Mouse (Mus musculus): Measurements from ENCODE around the gene Fam90a1a. TPM values are rescaled to one million over a fixed set of nuclear protein-coding genes. Genes with fewer than 3 reads are reported as not detected.

Gene Fam90a1a
- polyA plus RNA-seq, 1 experiment from 2014 or later = not detected

DNA sequence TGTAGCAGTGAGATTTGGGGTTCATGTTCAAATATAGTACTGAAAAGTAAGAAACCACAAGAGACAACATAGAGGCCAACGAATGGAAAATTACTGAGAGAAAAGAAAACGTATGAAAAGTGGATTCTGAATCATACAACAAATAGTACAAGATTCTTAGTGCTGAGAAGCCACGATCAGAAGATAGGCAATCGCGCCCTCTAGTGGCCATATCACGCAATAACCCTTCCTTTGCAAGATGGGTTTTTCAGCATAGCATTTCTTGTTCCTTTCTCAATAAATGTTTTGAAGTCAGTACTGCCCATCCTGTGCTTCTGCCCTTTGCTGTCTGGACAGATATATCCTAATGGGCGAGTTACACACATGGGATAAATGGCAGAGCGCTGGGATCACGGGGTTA is 3.2 kb upstream of the Fam90a1a start:
- Histone ChIP-seq H3K36me3 (ENCODE audit: control insufficient read depth, insufficient read depth, low read length) (no peaks in the 10 kb centered on the region), H3K9me3 (ENCODE audit: control insufficient read depth, low read length) (no peaks in the 10 kb centered on the region), H3K4me2 (ENCODE audit: low read depth) (no peak overlapping the region), H3K27ac (ENCODE audit: low read depth, low read length) (no peak overlapping the region), H3K27me3 (ENCODE audit: control insufficient read depth, insufficient read depth, low read length) (no peaks in the 10 kb centered on the region), H3K4me3 (ENCODE audit: low read depth, low read length) (no peak overlapping the region), H3K4me1 (ENCODE audit: control insufficient read depth, insufficient read depth, low read length) (no peaks in the 10 kb centered on the region), H3K9ac (ENCODE audit: low read length) (no peak overlapping the region)
- WGBS = 9% methylated on average over 9 of the region's 9 CpGs
- DNase-seq (ENCODE audit: low spot score) (peak; percentile 58), ATAC-seq (ENCODE audit: insufficient read depth, low FRiP score, low TSS enrichment) (no peak)

- Histone ChIP-seq H3K4me3 (ENCODE audit: low read depth, low read length) (no peak overlapping the region), H3K4me2 (ENCODE audit: low read depth) (no peak overlapping the region), H3K9ac (ENCODE audit: low read length) (no peak overlapping the region), H3K27ac (ENCODE audit: low read depth, low read length) (no peak overlapping the region), H3K27me3 (ENCODE audit: control insufficient read depth, insufficient read depth, low read length) (no peaks in the 10 kb centered on the region), H3K9me3 (ENCODE audit: control insufficient read depth, low read length) (no peaks in the 10 kb centered on the region), H3K4me1 (ENCODE audit: control insufficient read depth, insufficient read depth, low read length) (no peaks in the 10 kb centered on the region), H3K36me3 (ENCODE audit: control insufficient read depth, insufficient read depth, low read length) (no peaks in the 10 kb centered on the region)
- no peak for DNase-seq (ENCODE audit: low spot score)
- ATAC-seq (ENCODE audit: insufficient read depth, low FRiP score, low TSS enrichment) = no peak
- 73% methylated on average over 3 of the region's 3 CpGs for WGBS
These were observed 2.2 kb upstream of the Fam90a1a start for GRCm38 (mm10) chr8:21956336-21956735.

- no peak for ATAC-seq (ENCODE audit: insufficient read depth, low FRiP score, low TSS enrichment)
- Histone ChIP-seq H3K36me3 (ENCODE audit: control insufficient read depth, insufficient read depth, low read length) (no peaks in the 10 kb centered on the region), H3K4me1 (ENCODE audit: control insufficient read depth, insufficient read depth, low read length) (no peaks in the 10 kb centered on the region), H3K27ac (ENCODE audit: low read depth, low read length) (no peak overlapping the region), H3K4me2 (ENCODE audit: low read depth) (no peak overlapping the region), H3K9me3 (ENCODE audit: control insufficient read depth, low read length) (no peaks in the 10 kb centered on the region), H3K9ac (ENCODE audit: low read length) (no peak overlapping the region), H3K27me3 (ENCODE audit: control insufficient read depth, insufficient read depth, low read length) (no peaks in the 10 kb centered on the region), H3K4me3 (ENCODE audit: low read depth, low read length) (no peak overlapping the region)
- DNase-seq (ENCODE audit: low spot score) = no peak
- WGBS = 81% methylated on average over 1 of the region's 1 CpGs
These were observed 8.1 kb downstream of the Fam90a1a start for GRCm38 (mm10) chr8:21966646-21967045.

GRCm38 (mm10) chr8:21969475-21969874 is 11.0 kb downstream of the Fam90a1a start, which contains the start of gene Ccdc70:
Ccdc70 (plus strand) TSS chr8:21969775.
- WGBS = 86% methylated on average over 3 of the region's 3 CpGs

GRCm38 (mm10) chr8:21978193-21978592 is 19.7 kb downstream of the Fam90a1a start:
- H3K4me2 ChIP-seq (ENCODE audit: low read depth) = no peak overlapping the region
- no peak overlapping the region for H3K4me3 ChIP-seq (ENCODE audit: low read depth, low read length)
- DNase-seq (ENCODE audit: low spot score) = no peak
- H3K27me3 ChIP-seq (ENCODE audit: control insufficient read depth, insufficient read depth, low read length) = no peaks in the 10 kb centered on the region
- H3K9me3 ChIP-seq (ENCODE audit: control insufficient read depth, low read length) = no peaks in the 10 kb centered on the region
- H3K4me1 ChIP-seq (ENCODE audit: control insufficient read depth, insufficient read depth, low read length) = no peaks in the 10 kb centered on the region
- ATAC-seq (ENCODE audit: insufficient read depth, low FRiP score, low TSS enrichment) = no peak
- no peaks in the 10 kb centered on the region for H3K36me3 ChIP-seq (ENCODE audit: control insufficient read depth, insufficient read depth, low read length)
- no peak overlapping the region for H3K9ac ChIP-seq (ENCODE audit: low read length)
- H3K27ac ChIP-seq (ENCODE audit: low read depth, low read length) = no peak overlapping the region
- WGBS = 70% methylated on average over 4 of the region's 4 CpGs

More at GRCm38 (mm10) chr8:21969475-21969874, 11.0 kb downstream of the Fam90a1a start, which contains the start of gene Ccdc70:
- ATAC-seq (ENCODE audit: insufficient read depth, low FRiP score, low TSS enrichment) (no peak), DNase-seq (ENCODE audit: low spot score) (no peak)
- no peaks in the 10 kb centered on the region for H3K9me3 ChIP-seq (ENCODE audit: control insufficient read depth, low read length)
- no peak within 1 kb of the TSS for H3K4me2 ChIP-seq (ENCODE audit: low read depth)
- H3K9ac ChIP-seq (ENCODE audit: low read length) = no peak within 1 kb of the TSS
- H3K4me3 ChIP-seq (ENCODE audit: low read depth, low read length) = no peak within 1 kb of the TSS
- no peaks in the 10 kb centered on the region for H3K27me3 ChIP-seq (ENCODE audit: control insufficient read depth, insufficient read depth, low read length)
- H3K4me1 ChIP-seq (ENCODE audit: control insufficient read depth, insufficient read depth, low read length) = no peaks in the 10 kb centered on the region
- no peak within 1 kb of the TSS for H3K27ac ChIP-seq (ENCODE audit: low read depth, low read length)
- H3K36me3 ChIP-seq (ENCODE audit: control insufficient read depth, insufficient read depth, low read length) = no peaks in the 10 kb centered on the region

DNA sequence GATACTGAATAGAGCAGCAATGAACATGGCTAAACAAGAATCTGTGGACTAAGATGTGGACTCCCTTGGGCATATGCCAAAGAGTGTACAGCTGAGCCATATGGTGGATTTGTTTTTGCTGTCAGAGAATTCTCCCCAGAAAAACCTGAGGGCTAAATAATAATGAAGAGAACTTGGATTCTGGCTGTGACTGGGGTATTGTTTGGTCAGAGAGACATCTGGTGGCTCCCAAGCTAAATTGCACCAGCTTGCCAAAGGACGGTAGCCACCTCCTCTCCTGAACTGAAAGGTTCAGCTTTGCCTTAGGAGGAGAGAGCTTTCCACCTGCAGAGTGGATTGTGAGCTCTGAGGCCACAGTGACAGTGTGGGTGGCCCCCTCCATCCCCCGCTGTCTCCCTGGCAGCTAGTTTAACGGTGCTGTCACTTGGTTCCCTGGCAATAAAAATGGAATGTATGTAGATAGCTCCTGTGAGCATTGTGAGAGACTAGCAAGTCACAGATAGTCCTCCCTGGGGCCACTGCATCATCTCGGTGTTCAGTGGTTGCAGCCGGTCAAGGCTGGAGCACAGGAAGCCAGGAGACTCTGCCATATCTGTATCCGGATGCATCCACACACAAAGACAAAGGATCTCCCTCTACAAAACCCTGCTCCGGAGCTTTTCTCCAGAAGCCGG is 23.3 kb downstream of the Fam90a1a start:
- 63% methylated on average over 8 of the region's 8 CpGs for WGBS
- Histone ChIP-seq H3K27me3 (ENCODE audit: control insufficient read depth, insufficient read depth, low read length) (no peaks in the 10 kb centered on the region), H3K4me3 (ENCODE audit: low read depth, low read length) (no peak overlapping the region), H3K9ac (ENCODE audit: low read length) (no peak overlapping the region), H3K9me3 (ENCODE audit: control insufficient read depth, low read length) (no peaks in the 10 kb centered on the region), H3K36me3 (ENCODE audit: control insufficient read depth, insufficient read depth, low read length) (no peaks in the 10 kb centered on the region), H3K27ac (ENCODE audit: low read depth, low read length) (no peak overlapping the region), H3K4me2 (ENCODE audit: low read depth) (no peak overlapping the region), H3K4me1 (ENCODE audit: control insufficient read depth, insufficient read depth, low read length) (no peaks in the 10 kb centered on the region)
- ATAC-seq (ENCODE audit: insufficient read depth, low FRiP score, low TSS enrichment) = no peak
- DNase-seq (ENCODE audit: low spot score) = no peak

DNA sequence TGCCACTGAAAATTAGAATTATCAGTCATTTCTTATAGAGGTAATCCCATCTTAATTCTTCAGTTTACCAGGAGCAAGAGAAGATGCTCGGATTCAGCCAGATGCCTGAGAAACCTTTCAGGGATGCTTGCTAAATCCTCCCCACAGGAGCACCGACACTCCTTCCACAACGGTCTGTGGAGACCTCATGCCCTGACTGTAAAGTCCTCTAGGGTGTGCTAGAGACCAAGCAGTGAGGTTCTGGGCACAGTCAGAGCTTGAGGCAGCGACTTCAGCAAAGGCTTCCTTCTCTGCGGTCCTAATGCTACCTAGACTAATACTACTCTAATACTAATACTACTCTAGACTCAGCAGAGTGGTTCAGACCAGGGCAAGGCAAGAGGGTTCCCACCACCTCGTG is 33.7 kb downstream of the Fam90a1a start:
- peak; percentile 31 for DNase-seq (ENCODE audit: low spot score)
- Histone ChIP-seq H3K27me3 (ENCODE audit: control insufficient read depth, insufficient read depth, low read length) (no peaks in the 10 kb centered on the region), H3K27ac (ENCODE audit: low read depth, low read length) (no peak overlapping the region), H3K9me3 (ENCODE audit: control insufficient read depth, low read length) (no peaks in the 10 kb centered on the region), H3K4me1 (ENCODE audit: control insufficient read depth, insufficient read depth, low read length) (no peaks in the 10 kb centered on the region), H3K4me3 (ENCODE audit: low read depth, low read length) (no peak overlapping the region), H3K4me2 (ENCODE audit: low read depth) (no peak overlapping the region), H3K36me3 (ENCODE audit: control insufficient read depth, insufficient read depth, low read length) (no peaks in the 10 kb centered on the region), H3K9ac (ENCODE audit: low read length) (no peak overlapping the region)
- no peak; the same call in 1 of the 2 replicates for ATAC-seq (ENCODE audit: insufficient read depth, low FRiP score, low TSS enrichment)
- 29% methylated on average over 6 of the region's 6 CpGs for WGBS

DNA sequence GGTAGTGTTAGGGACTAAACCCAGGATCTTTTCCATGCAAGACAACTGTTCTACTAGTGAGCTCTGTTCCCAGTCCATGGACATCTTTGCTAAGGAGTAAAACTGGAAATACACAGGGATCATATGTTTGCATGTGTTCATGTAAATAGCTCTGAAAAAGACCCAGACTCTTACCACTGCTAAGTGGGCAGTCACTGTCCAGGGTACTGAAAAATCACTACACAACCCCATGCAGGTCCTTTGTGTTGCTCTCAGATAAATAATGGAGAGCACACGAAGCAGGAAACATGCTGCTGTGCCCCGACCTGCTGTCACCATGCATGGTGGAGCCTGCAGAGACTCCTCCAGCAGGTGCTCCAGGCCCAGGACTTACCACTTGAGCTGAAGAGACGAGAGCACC is 36.7 kb downstream of the Fam90a1a start:
- Histone ChIP-seq H3K9ac (ENCODE audit: low read length) (no peak overlapping the region), H3K4me3 (ENCODE audit: low read depth, low read length) (no peak overlapping the region), H3K27ac (ENCODE audit: low read depth, low read length) (no peak overlapping the region), H3K4me2 (ENCODE audit: low read depth) (no peak overlapping the region), H3K9me3 (ENCODE audit: control insufficient read depth, low read length) (no peaks in the 10 kb centered on the region), H3K4me1 (ENCODE audit: control insufficient read depth, insufficient read depth, low read length) (no peaks in the 10 kb centered on the region), H3K36me3 (ENCODE audit: control insufficient read depth, insufficient read depth, low read length) (no peaks in the 10 kb centered on the region), H3K27me3 (ENCODE audit: control insufficient read depth, insufficient read depth, low read length) (no peaks in the 10 kb centered on the region)
- ATAC-seq (ENCODE audit: insufficient read depth, low FRiP score, low TSS enrichment) = no peak
- no peak for DNase-seq (ENCODE audit: low spot score)
- 75% methylated on average over 3 of the region's 3 CpGs for WGBS

DNA sequence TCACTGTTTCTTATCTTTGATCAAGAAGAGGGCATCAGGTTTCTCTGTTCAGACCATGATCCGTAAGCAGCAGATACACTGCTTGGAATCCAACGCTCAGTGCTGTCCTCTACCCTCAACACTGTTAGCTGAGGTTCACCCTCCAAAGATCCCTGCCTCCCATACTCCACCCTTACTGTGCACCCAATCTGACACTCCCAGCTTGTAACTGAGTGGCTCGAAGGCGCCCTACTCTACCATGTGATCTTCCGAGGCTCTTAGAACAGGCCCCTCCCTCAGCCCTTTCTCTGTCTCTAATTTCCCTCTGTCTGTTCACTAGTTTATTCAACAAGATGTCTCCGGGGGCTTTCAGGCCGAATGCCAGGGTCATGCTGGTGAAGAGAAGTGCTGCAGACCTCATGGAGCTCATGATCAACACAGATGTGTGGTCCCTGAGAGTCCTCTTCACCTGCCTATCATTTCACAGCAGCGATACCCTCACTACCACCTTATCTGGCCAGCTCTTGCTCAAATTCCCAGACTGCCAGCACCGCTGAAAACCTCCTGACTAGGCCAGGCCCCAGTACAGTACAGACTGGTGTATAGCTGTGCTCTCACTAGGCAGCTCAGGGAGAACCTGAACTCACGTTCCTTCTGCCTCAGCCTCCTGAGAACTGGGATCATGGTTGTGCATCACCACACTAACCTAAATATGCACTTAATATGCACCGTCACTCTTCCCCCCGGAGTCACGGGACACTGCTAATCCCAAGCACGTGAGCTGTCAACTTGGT is 46.4 kb downstream of the Fam90a1a start:
- ATAC-seq (ENCODE audit: insufficient read depth, low FRiP score, low TSS enrichment) = no peak
- 84% methylated on average over 14 of the region's 14 CpGs for WGBS

More for the DNA sequence above, 46.4 kb downstream of the Fam90a1a start:
- H3K36me3 ChIP-seq (ENCODE audit: control insufficient read depth, insufficient read depth, low read length) = no peaks in the 10 kb centered on the region
- no peaks in the 10 kb centered on the region for H3K27me3 ChIP-seq (ENCODE audit: control insufficient read depth, insufficient read depth, low read length)
- DNase-seq (ENCODE audit: low spot score) = no peak
- H3K4me1 ChIP-seq (ENCODE audit: control insufficient read depth, insufficient read depth, low read length) = no peaks in the 10 kb centered on the region
- H3K4me3 ChIP-seq (ENCODE audit: low read depth, low read length) = no peak overlapping the region
- H3K4me2 ChIP-seq (ENCODE audit: low read depth) = no peak overlapping the region
- H3K9me3 ChIP-seq (ENCODE audit: control insufficient read depth, low read length) = no peaks in the 10 kb centered on the region
- H3K9ac ChIP-seq (ENCODE audit: low read length) = no peak overlapping the region
- no peak overlapping the region for H3K27ac ChIP-seq (ENCODE audit: low read depth, low read length)
